Mouse (Mus musculus) lung, adult 2 months (tissue): ENCODE data around the gene Aplf.

Experiments
- CTCF ChIP-seq: fragments of 200-500 bp; IDR thresholded peaks from 2 replicates; pipeline ENCODE4 v1.5.1; 2011; ENCODE audit warnings: mild to moderate bottlenecking, low read length, control low read depth; ENCODE audit not compliant: insufficient read depth
- POLR2A ChIP-seq: fragments of 200-500 bp; IDR thresholded peaks from 2 replicates; pipeline ENCODE4 v1.6.1; 2011; ENCODE audit warnings: low read depth, mild to moderate bottlenecking, control low read depth, low read length, borderline replicate concordance; ENCODE audit errors: extremely low read depth

DNA sequence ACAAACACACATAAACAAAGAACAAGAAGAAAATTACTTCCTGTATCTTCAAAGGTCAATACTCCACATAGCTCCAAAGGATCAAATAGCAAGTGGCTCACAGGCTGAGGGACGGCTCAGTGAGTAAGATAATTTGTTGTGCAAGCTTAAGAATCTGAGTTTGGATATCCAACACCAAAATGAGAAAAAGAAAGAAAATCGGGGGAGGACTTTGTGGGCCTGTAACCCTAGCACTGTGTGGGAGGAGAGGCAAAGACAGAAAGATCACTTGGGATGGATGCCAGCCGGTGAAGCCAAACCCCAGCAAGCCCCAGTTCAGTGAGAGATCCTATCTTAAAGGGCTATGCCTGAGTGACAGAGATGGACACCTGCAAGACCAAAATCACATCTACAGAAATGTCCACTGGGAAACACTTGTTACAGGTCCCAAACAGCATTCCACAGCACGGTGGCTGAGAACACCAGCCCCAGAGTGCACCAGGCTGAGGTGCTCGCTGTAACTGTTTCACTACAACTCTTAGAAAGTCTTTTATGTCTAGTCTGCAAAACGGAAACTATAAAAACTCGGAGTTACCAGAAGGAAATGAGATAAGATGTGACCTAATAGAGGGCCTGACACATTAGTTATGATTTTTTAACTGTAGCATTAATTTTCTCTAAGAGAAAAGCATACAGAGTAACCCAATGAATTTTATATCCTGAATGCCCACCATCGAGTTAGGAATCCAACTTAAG, 17.9 kb downstream of the Aplf start:
- TF ChIP-seq POLR2A (no peak), CTCF (no peak)
